In genomic region chr2:165160466-165160865, GRCm38 (mm10) we compare ENCODE assay signal across 11 mouse cellular contexts.
DNase-seq lines count a peak whose midpoint lies in the region; ATAC-seq and TF ChIP-seq lines count a peak whose summit lies in the region.
"Had no signal": no experiment of that assay in that cellular context is flagged by ENCODE, and none has a peak within 500 bp of the region (broad histone marks: within the 10 kb centered on the region; RNA-seq: fewer than 3 reads in every experiment).

No protein-coding gene starts in this region.

- H3K27me3 ChIP-seq in heart, embryonic 10.5 days (ENCODE audit: insufficient read depth, poor library complexity, severe bottlenecking): peaks cover 86% of the 10 kb centered on the region
- peaks cover 4% of the 10 kb centered on the region for H3K27me3 ChIP-seq in limb, embryonic 14.5 days (ENCODE audit: control insufficient read depth, insufficient read depth, low read length)

- no peak overlapping the region for H3K4me2 ChIP-seq in limb, embryonic 14.5 days (replicated peaks; ENCODE audit: low read depth, low read length, severe bottlenecking)
- H3K4me2 ChIP-seq: limb, embryonic 12.5 days had no signal

- no peak overlapping the region for H3K9ac ChIP-seq in limb, embryonic 14.5 days (ENCODE audit: low read depth, low read length, severe bottlenecking)
- H3K9ac ChIP-seq: limb, embryonic 12.5 days had no signal

- no peaks in the 10 kb centered on the region for H3K4me1 ChIP-seq in heart, embryonic 10.5 days
- no peaks in the 10 kb centered on the region for H3K4me1 ChIP-seq in limb, embryonic 14.5 days (ENCODE audit: control insufficient read depth, insufficient read depth, low read length)

- no peaks in the 10 kb centered on the region for H3K36me3 ChIP-seq in heart, embryonic 10.5 days
- H3K36me3 ChIP-seq in limb, embryonic 14.5 days (ENCODE audit: control insufficient read depth, insufficient read depth, low read length): no peaks in the 10 kb centered on the region
- H3K36me3 ChIP-seq: limb, embryonic 12.5 days had no signal

- H3K27ac ChIP-seq in heart, embryonic 10.5 days: no peak overlapping the region
- no peak overlapping the region for H3K27ac ChIP-seq in limb, embryonic 14.5 days (replicated peaks; ENCODE audit: low read depth, low read length)
- H3K27ac ChIP-seq: limb, embryonic 12.5 days had no signal

- WGBS in heart, embryonic 10.5 days: 15% methylated on average over 5 of the region's 5 CpGs
- WGBS in limb, embryonic 14.5 days: 16% methylated on average over 5 of the region's 5 CpGs

- DNase-seq in heart, postnatal 4 days: peak; percentile 78
- DNase-seq in heart, embryonic 10.5 days (ENCODE audit: low spot score): no peak
- DNase-seq in 416B (ENCODE audit: low read depth): peak; percentile 29
- peak; percentile 69 for DNase-seq in adrenal gland, postnatal 25 days
- DNase-seq in limb, embryonic 14.5 days (ENCODE audit: low spot score): peak; percentile 73
- DNase-seq in natural killer cell, adult 2 months (ENCODE audit: low spot score in 2 of 2): no peak
- DNase-seq in frontal cortex, postnatal 10 days (ENCODE audit: low spot score in 2 of 2): no peak
- DNase-seq in cerebellum, adult 11-12 months: no peak

- no peak for TF ChIP-seq POLR2A in limb, embryonic 14.5 days (IDR thresholded peaks at IDR 0.05; ENCODE audit: borderline replicate concordance, extremely low read depth, insufficient read depth, insufficient read length)

- no peaks in the 10 kb centered on the region for H3K9me3 ChIP-seq in heart, embryonic 10.5 days
- no peaks in the 10 kb centered on the region for H3K9me3 ChIP-seq in limb, embryonic 14.5 days (ENCODE audit: control insufficient read depth, low read length)
- H3K9me3 ChIP-seq: limb, embryonic 12.5 days had no signal

- no peak overlapping the region for H3K4me3 ChIP-seq in heart, embryonic 10.5 days
- no peak overlapping the region for H3K4me3 ChIP-seq in limb, embryonic 14.5 days (replicated peaks; ENCODE audit: low read length)
- H3K4me3 ChIP-seq: erythroblast, embryonic 14.5 days; limb, embryonic 12.5 days had no signal

- ATAC-seq in limb, embryonic 14.5 days (ENCODE audit: low FRiP score, low read depth): no peak
- ATAC-seq: Patski had no signal

Comparison
In these comparisons a context has a peak if more than half of its experiments do, and no peak if none do; other contexts are left out.
1. DNase-seq: peak in heart, postnatal 4 days (single experiment), 416B (single experiment), adrenal gland, postnatal 25 days (single experiment) and limb, embryonic 14.5 days (single experiment); none in heart, embryonic 10.5 days (single experiment), natural killer cell, adult 2 months (0 of 2), frontal cortex, postnatal 10 days (0 of 2) and cerebellum, adult 11-12 months (single experiment).